Mouse (Mus musculus): ENCODE measurements around the gene 2310022B05Rik. TPM values are rescaled to one million over a fixed set of nuclear protein-coding genes. Genes with fewer than 3 reads are reported as not detected.

Gene 2310022B05Rik
- total RNA-seq, 2 experiments from 2014 or later, result 68.7 to 73.6 TPM

- peak; percentile 82 to 86 for DNase-seq
- intact Hi-C loops (cut with DNase I), result loop anchor here (1.0 kb wide), 2 partner anchors 60 to 158 kb away; no protein-coding TSS in a partner anchor
These were observed 45.8 kb downstream of the 2310022B05Rik start for GRCm38 (mm10) chr8:124617266-124617869.

GRCm38 (mm10) chr8:124614325-124614724, 48.8 kb downstream of the 2310022B05Rik start:
- intact Hi-C loops (cut with DNase I), result no loop called here
- no peak for DNase-seq

GRCm38 (mm10) chr8:124608972-124609353, 54.2 kb downstream of the 2310022B05Rik start:
- DNase-seq, result no peak
- intact Hi-C loops (cut with DNase I), result no loop called here

- no peak for DNase-seq
- intact Hi-C loops (cut with DNase I), result no loop called here
These were observed 54.8 kb downstream of the 2310022B05Rik start for GRCm38 (mm10) chr8:124608239-124608971.

- DNase-seq, result no peak
- intact Hi-C loops (cut with DNase I), result no loop called here
These were observed 59.1 kb downstream of the 2310022B05Rik start for GRCm38 (mm10) chr8:124604066-124604465.

- no peak for DNase-seq
- intact Hi-C loops (cut with DNase I), result no loop called here
These were observed 73.8 kb downstream of the 2310022B05Rik start for GRCm38 (mm10) chr8:124589393-124589792.

- intact Hi-C loops (cut with DNase I), result no loop called here
- no peak for DNase-seq
These were observed 76.6 kb downstream of the 2310022B05Rik start for GRCm38 (mm10) chr8:124586556-124586955.

Other genes starting within 250 kb of the 2310022B05Rik start
- gene Pgbd5, start 223.7 kb downstream of the 2310022B05Rik start, total RNA-seq (2021), result under 1 TPM; 0.68 to 0.80 TPM
- gene Cog2, start 142.6 kb downstream of the 2310022B05Rik start, total RNA-seq (2021), result 10 to 100 TPM; 19.5 to 25.1 TPM
- gene Agt, start 93.7 kb downstream of the 2310022B05Rik start, total RNA-seq (2021), result 10 to 100 TPM in 1 of 2 experiments, 1 to 10 TPM in 1; 6.4 to 11.8 TPM
- not detected for gene Capn9, start 87.3 kb downstream of the 2310022B05Rik start, total RNA-seq (2021)
- 10 to 100 TPM; 16.7 to 17.4 TPM for gene Ttc13, start 58.6 kb upstream of the 2310022B05Rik start, total RNA-seq (2021)
- 1 to 10 TPM; 3.6 to 5.6 TPM for gene Arv1, start 58.8 kb upstream of the 2310022B05Rik start, total RNA-seq (2021)
- 1 to 10 TPM in 1 of 2 experiments, under 1 TPM in 1; 0.75 to 1.6 TPM for gene Fam89a, start 88.5 kb upstream of the 2310022B05Rik start, total RNA-seq (2021)
- under 1 TPM; 0.36 to 0.68 TPM for gene Trim67, start 129.7 kb upstream of the 2310022B05Rik start, total RNA-seq (2021)
- gene Gnpat, start 199.7 kb upstream of the 2310022B05Rik start, total RNA-seq (2021), result 100 to 1,000 TPM; 174 to 194 TPM
- 10 to 100 TPM; 44.8 to 47.4 TPM for gene 2810004N23Rik, start 199.8 kb upstream of the 2310022B05Rik start, total RNA-seq (2021)
- gene Exoc8, start 234.3 kb upstream of the 2310022B05Rik start, total RNA-seq (2021), result 10 to 100 TPM; 18.5 to 22.8 TPM
- gene Sprtn, start 234.5 kb upstream of the 2310022B05Rik start, total RNA-seq (2021), result 10 to 100 TPM; 12.2 to 12.8 TPM